Mouse (Mus musculus) lung, adult 2 months (tissue): ENCODE measurements around the gene Scn1b.

Source experiments
- CTCF ChIP-seq: fragments of 200-500 bp; IDR thresholded peaks from 2 replicates; pipeline ENCODE4 v1.5.1; 2011; ENCODE audit warnings: mild to moderate bottlenecking, low read length, control low read depth; ENCODE audit not compliant: insufficient read depth
- POLR2A ChIP-seq: fragments of 200-500 bp; IDR thresholded peaks from 2 replicates; pipeline ENCODE4 v1.6.1; 2011; ENCODE audit warnings: low read depth, mild to moderate bottlenecking, control low read depth, low read length, borderline replicate concordance; ENCODE audit errors: extremely low read depth

DNA sequence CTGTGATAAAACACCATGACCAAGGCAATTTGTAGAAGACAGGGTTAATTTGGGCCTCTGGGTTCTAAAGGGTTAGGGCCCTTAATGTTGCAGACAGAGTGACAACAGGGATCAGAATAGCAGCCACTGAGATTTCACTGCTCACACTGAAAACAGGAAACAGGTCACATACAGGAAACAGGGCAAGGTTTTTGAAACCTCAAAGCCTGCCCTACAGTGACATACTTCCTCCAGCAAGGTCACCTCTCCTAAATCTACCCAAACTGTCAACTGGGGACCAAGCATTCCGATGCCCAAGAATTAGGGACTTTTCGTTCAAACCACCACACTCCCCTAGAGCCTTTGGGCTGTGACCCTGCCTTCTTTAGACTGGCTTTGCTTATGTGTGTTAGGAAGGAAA, 37.1 kb downstream of the Scn1b start:
- TF ChIP-seq POLR2A, result no peak
- TF ChIP-seq CTCF, result no peak
